Mouse (Mus musculus): ENCODE measurements around the gene Lemd2.

Lemd2 gene

GRCm38 (mm10) chr17:27183667-27184292 lies 20.5 kb downstream of the Lemd2 start:
- no peak for DNase-seq

GRCm38 (mm10) chr17:27182401-27182800 lies 21.9 kb downstream of the Lemd2 start:
- no peak for DNase-seq

DNA sequence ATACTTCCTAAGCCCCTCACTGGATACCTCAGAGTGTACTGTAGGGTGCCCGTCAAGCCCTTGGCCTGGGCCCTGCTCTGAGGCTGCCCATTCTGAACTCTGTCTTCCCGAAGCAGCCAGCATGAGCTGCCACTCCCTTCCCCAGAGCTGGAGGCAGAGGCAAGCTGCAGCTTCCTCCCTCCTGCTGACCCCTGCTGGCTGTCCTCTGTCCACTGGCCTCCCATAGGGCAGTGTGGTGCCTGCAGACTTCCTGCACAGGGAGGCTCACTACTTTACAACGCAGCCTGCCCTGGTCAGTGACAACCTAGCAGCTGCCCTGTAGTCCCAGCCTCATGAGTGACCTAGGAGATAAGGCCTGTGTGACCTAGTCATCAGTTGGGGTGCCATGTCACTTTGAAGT lies 22.6 kb downstream of the Lemd2 start:
- no peak for DNase-seq

DNA sequence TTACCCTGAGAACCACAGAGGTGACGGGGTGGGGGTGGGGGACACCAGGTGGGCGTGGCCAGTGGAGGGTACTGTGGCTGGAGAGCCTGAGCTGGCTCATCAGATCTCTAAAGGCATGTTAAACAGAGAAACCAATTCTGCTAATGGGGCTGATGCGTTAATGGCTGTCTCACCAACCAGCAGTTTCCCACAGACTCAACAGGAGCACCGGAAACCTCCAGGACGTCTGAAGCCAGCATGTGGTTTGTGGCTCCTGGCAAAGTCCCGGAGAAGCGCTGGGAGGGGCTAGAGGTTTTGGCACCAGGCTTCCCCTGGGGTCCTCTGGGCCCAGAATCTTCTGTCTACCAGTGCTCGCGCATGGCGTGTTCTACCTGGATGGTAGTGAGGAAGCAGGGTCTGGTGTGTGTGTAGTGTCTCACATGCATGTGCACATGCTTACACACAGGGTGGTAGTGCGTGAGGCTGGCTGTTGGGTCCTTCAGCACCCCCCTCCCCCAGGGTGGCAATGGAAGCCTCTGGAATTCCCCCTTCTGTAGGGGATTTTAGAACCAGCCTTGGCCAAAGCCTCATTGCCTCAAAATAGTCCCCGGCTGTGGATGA lies 24.5 kb downstream of the Lemd2 start:
- DNase-seq = no peak

- DNase-seq = no peak
These were observed 25.7 kb downstream of the Lemd2 start for GRCm38 (mm10) chr17:27178427-27179177.

DNA sequence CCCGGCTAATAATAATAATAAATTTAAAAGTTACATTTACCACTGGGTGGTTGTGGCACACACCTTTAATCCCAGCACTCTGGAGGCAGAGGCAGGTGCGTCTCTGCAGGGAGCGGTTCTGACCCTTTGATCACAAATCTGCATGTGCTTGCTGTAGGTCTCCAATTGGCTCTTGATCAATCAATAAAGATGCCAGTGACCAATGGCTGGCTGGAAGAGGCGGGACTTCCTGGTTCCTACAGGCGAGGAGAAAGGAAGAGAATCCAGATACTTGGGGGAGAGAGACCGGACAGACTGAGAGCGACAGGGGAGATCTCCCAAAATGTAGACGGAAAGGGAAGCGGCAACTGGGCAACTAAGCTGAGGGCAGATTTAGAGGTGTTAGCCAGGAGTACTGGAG lies 26.2 kb downstream of the Lemd2 start:
- no peak for DNase-seq

DNA sequence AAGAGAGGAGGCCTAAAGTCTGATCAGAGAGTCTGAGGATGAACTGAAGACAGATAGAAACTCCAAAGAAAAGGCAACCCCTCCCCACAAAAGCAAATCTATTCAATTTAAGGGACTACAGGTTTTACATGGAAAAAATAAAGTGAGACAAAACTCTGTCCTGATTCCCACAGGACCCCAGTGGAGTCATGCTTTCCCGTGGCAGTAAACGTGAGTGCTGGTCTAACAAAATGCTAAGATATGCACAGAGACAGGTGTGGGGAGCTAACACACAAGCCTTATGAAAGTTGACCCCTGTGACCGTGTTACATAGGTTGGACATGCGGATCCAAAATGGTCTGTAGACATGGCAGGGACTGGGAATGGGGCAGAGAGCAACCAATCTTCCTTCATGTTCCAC lies 27.5 kb downstream of the Lemd2 start:
- DNase-seq = no peak

- no peak for DNase-seq
These were observed 28.0 kb downstream of the Lemd2 start for GRCm38 (mm10) chr17:27176287-27176686.

GRCm38 (mm10) chr17:27175196-27175874 lies 28.9 kb downstream of the Lemd2 start:
- DNase-seq = no peak

DNA sequence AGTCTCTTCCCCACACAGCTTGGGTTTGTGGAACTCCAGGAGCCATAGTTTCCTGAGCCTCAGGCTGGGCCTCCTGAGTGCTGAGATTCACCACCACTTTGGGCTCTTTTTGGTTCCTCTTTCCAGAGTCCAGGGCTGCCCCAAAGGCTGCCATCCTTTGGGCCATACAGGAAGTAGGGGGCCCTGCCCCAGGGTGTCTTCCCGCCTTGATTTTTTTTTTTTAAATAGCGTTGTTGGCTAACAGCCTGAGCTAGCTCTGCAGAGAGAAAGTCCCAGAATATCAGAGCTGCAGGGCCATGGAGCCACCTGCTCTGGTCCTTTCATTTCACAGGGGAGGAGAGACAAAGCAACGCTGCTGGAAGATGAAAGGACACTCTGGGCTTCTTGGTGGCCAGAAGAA lies 30.6 kb downstream of the Lemd2 start:
- no peak for DNase-seq

DNA sequence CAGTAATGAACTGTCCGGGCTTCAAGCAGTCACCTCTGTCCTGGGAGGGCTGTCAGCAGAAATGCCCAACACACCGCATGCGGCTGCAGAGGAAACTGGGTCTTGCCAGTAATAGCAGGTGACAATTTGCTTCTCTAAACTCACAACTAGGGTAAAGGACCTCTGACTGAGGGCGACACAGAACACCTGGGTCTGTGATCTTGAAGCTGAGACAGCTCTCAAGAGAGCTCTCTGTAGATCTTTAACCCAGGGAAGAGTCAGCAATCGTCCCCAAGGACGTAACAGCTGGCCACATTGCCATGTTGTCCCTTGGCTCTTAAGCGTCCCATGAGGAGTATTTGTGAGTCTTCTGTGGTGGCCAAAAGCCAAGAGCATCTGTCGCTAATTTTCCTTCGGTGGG lies 31.8 kb downstream of the Lemd2 start:
- DNase-seq = no peak

GRCm38 (mm10) chr17:27171121-27171520 lies 33.1 kb downstream of the Lemd2 start:
- no peak for DNase-seq

- DNase-seq = peak; percentile 57
These were observed 34.1 kb downstream of the Lemd2 start for GRCm38 (mm10) chr17:27169952-27170695.

DNA sequence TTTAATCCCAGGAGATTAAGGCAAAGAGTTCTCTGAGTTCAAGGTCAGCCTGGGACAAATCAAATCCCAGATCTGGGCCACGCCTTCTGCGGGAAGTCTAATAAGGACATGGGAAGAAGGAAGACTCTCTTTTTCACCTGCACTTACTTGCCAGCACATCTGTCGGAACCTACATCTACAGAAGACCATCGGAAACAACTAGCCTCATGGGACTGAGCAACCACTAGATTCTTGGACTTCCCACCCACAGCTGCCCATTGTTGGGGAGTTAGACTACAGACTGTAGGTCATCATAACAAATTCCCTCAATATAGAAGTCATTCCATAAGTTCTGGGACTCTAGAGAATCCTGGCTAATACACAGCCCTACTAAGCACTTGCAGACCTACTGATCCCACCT lies 35.7 kb downstream of the Lemd2 start:
- DNase-seq = no peak

DNA sequence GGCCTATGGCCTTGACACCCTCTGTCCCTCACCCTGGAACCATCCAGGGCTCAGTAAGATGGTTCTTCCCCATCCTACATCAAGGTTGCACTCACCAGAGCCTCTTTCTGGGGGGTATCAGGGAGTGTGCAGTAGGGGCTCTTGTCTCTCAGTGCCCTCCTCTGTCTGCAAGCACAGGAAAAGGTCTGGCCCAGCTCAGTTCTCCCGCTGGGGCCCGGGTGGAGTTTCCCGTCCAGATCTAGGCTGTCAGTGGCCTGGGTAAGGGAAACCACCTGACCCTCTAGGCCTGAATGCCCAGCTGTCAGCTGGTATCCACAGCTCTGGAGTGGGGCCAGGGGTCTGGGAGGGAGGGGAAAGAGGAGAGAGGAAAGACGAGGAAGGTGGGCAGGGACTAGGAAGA lies 36.7 kb downstream of the Lemd2 start, which contains the start of gene Ip6k3:
Gene Ip6k3 (minus strand): TSS at position 251 of the 400 bp plus-strand sequence.
- DNase-seq = no peak

DNA sequence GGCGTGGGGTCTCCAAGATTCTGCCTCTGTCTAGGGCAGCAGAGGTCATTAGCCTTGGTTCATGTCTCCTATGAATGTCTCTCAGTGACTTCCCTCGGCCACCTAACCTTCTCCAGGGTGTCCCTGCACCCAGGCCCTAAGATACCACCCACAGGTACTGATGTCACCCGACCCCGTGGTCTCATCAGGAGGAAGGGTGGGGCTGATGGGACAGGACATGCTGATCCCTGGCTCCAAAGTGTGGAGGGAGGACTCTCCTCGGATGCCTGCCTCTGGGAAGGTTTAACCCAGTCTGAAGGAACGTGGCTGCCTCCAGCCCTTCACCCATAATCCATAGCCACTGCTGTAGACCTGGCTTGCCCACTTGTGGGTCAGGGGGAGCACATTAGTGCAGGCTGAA lies 37.4 kb downstream of the Lemd2 start:
- no peak for DNase-seq

DNA sequence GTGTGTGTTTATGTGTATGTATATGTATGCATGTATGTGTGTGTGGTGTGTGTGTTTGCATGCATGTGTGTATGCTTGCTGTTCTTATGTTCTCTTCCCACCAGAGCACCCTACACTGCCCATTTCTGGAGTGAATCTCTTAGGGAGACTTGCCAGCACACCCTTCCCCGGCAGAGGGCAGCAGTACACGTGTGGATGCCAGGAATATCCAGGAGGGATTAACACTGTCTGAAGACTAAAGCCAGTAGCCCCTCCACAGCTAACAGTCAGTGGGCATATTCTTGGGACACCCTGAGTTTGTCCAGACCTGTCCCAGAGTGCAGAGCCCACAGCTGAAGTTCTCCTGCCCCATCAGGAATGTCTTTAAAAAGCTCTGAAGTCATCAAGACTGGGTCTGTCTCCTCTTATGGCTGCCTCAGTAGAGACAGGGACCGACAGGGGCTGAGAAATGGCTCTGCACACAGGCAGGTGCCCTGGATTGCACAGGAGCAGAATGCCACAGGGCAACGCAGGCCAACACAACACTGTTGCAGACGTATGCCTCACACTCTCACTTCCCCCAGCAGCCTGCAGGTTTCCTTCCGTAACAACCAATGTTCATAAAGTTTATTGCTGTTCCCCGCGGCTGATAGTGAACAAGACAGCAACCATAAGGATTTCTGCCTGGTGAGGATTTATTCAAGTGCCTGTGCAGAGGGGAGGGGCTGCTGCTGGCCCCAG lies 39.1 kb downstream of the Lemd2 start:
- peak; percentile 54 for DNase-seq

DNA sequence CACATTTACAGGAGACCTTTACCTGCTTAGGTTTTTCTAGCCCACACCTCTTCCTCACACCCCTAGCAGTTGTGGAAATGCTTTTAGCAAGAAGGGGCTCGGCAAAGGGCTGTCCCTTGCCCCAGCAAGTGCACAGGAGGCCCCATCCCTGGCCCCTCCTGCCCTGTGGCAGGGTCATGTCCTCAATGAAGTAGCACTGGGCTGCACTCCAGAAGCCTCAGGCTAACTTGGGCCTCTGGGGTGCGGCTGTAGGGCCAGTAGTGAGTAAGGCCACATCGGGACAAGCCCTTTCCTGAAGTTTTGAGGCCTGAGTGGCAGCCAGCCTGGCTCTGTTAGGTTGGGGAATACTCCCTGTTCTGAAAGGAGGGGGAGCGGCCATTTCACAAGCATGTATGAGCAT lies 43.4 kb downstream of the Lemd2 start:
- DNase-seq = no peak

- DNase-seq = no peak
These were observed 45.1 kb downstream of the Lemd2 start for GRCm38 (mm10) chr17:27159169-27159568.

DNA sequence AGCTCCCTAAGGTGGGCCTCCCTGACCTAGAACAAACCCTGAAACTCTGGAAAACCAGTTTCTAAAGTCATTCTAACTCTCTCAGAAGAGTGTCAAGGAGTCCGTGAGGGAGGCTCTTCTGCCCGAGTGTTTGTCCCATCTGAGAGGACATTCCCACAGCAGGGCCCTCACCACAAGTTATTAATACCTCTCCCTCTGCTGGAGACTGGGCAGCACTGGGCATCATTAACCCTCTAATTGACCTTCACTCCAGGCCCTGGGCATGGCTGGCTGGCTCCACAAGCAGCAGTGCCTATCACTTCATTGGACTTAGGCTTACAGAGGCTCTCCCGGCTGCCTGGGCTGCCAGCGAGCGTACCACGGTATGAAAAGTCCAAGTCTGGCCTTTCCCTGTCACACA lies 45.8 kb downstream of the Lemd2 start:
- no peak for DNase-seq

GRCm38 (mm10) chr17:27155752-27156151 lies 48.5 kb downstream of the Lemd2 start:
- DNase-seq = no peak

DNA sequence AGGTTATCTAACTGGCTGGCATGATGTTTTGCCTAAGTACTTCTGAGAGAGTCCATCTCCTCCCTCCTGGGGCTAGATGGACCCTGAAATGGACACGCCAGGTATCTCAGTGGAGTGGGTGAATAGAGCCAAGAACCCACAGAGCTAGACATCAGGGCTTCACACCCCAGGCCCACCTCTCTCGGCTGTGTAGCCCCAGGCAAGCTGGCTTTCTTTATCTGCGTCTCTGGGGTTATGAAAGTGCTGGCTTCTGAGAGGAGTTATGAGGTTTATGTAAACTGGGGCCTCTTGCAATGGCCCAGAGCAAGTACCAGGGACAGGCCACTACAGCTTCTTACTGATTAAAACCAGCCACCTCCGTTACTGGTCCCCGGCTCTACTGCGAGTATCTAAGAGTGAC lies 49.4 kb downstream of the Lemd2 start:
- no peak for DNase-seq
